Mouse (Mus musculus) spleen, adult 2 months (tissue): ENCODE results near the gene Il21.

Source experiments
- CTCF ChIP-seq: fragments of 200-500 bp; IDR thresholded peaks from 2 replicates; pipeline ENCODE4 v1.5.1; 2011; ENCODE audit warnings: mild to moderate bottlenecking, inconsistent platforms; ENCODE audit not compliant: insufficient read depth, insufficient read length, insufficient replicate concordance; ENCODE audit errors: extremely low read depth
- POLR2A ChIP-seq: fragments of 200-500 bp; IDR thresholded peaks from 2 replicates; pipeline ENCODE4 v1.6.1; 2011; ENCODE audit warnings: low read depth, low read length, inconsistent platforms

- TF ChIP-seq POLR2A, result no peak
- no peak for TF ChIP-seq CTCF
Observed at GRCm38 (mm10) chr3:37185534-37185933, 46.9 kb downstream of the Il21 start.
